Mouse (Mus musculus) cerebellum, adult 2 months (tissue): ENCODE measurements around the gene Thnsl1.

Source experiments
- CTCF ChIP-seq: fragments of 200-500 bp; IDR thresholded peaks from 2 replicates; pipeline ENCODE4 v1.5.1; 2011; ENCODE audit warnings: low read depth, mild to moderate bottlenecking, control low read depth, low read length, moderate library complexity, borderline replicate concordance; ENCODE audit not compliant: insufficient read depth
- POLR2A ChIP-seq: fragments of 200-500 bp; IDR thresholded peaks from 2 replicates; pipeline ENCODE4 v1.6.1; 2011; ENCODE audit warnings: low read length, control low read depth, borderline replicate concordance; ENCODE audit not compliant: insufficient read depth

GRCm38 (mm10) chr2:21205831-21206159 lies 271 bp downstream of the Thnsl1 start:
- TF ChIP-seq CTCF: no peak
- no peak for TF ChIP-seq POLR2A
